Mouse (Mus musculus): Measurements from ENCODE around the gene Agpat4. TPM values are rescaled to one million over a fixed set of nuclear protein-coding genes. Genes with fewer than 3 reads are reported as not detected.

Gene Agpat4
- 8.7 TPM for total RNA-seq (2023)

GRCm38 (mm10) chr17:12118561-12118925, at the start of gene Agpat4:
Agpat4 (plus strand) TSS chr17:12118704.

Other genes starting within 250 kb of the Agpat4 start
- 52.2 TPM for gene Map3k4, start 200.1 kb downstream of the Agpat4 start, total RNA-seq (2023)